Mouse (Mus musculus) limb, embryonic 13.5 days (tissue): ENCODE measurements at regions not wholly inside any gene's neighbourhood (a gene's known extent, or its start where the extent isn't known, plus 50 kb on each side); places are given as distances from the start of the nearest gene placed in this dataset.

ENCODE experiments used
- ATAC-seq: fragments of 200-750 bp; cut with Nextera tagmentation; 2 replicates; pipeline ENCODE4 v1.8.0; 2017; ENCODE audit warnings: low read depth, moderate number of reproducible peaks, moderate TSS enrichment; ENCODE audit not compliant: low FRiP score
- H3K27ac ChIP-seq: fragments of 300-500 bp; sonication (generic); 2 replicates; pipeline ENCODE4 v1.5.1; 2015; ENCODE audit warnings: inconsistent platforms, mild to moderate bottlenecking, moderate library complexity
- H3K27me3 ChIP-seq: fragments of 300-500 bp; sonication (generic); 2 replicates; pipeline ENCODE4 v1.6.1; 2015; ENCODE audit warnings: mild to moderate bottlenecking, inconsistent platforms
- H3K36me3 ChIP-seq: fragments of 300-500 bp; sonication (generic); 2 replicates; pipeline ENCODE4 v1.6.1; 2015; ENCODE audit warnings: inconsistent platforms, mild to moderate bottlenecking, moderate library complexity
- H3K4me1 ChIP-seq: fragments of 300-500 bp; sonication (generic); 2 replicates; pipeline ENCODE4 v1.6.1; 2015; ENCODE audit warnings: inconsistent platforms
- H3K4me2 ChIP-seq: fragments of 300-500 bp; sonication (generic); replicated peaks from 2 replicates; pipeline ENCODE4 v1.6.1; 2015; ENCODE audit warnings: inconsistent platforms, mild to moderate bottlenecking, moderate library complexity
- H3K4me3 ChIP-seq: fragments of 300-500 bp; sonication (generic); 2 replicates; pipeline ENCODE4 v1.5.1; 2015; ENCODE audit warnings: moderate library complexity, mild to moderate bottlenecking, inconsistent platforms
- H3K9ac ChIP-seq: fragments of 300-500 bp; sonication (generic); 2 replicates; pipeline ENCODE4 v1.6.1; 2015; ENCODE audit warnings: mild to moderate bottlenecking, inconsistent platforms
- H3K9me3 ChIP-seq: fragments of 300-500 bp; sonication (generic); 2 replicates; pipeline ENCODE4 v1.6.1; 2016; ENCODE audit warnings: inconsistent platforms
- WGBS: fragments of 180-500 bp; shearing (Covaris S2); methylation state at CpG from one replicate; pipeline ENCODE4 v1.1.7; 2015; 5-methylcytosine and 5-hydroxymethylcytosine counted together

- Histone ChIP-seq H3K27ac (no peak overlapping the region), H3K4me2 (peak overlapping the region; percentile 51; the same call in 1 of the 2 replicates), H3K4me3 (no peak overlapping the region), H3K36me3 (no peaks in the 10 kb centered on the region), H3K27me3 (no peaks in the 10 kb centered on the region; the same call in 1 of the 2 replicates), H3K4me1 (no peaks in the 10 kb centered on the region), H3K9ac (no peak overlapping the region), H3K9me3 (no peaks in the 10 kb centered on the region)
- no peak for ATAC-seq
- 58% methylated on average over 5 of the region's 5 CpGs for WGBS
These were observed 82.1 kb upstream of the Rasgrf1 start for GRCm38 (mm10) chr9:89827564-89827963.

GRCm38 (mm10) chr9:89826712-89827548 is 82.8 kb upstream of the Rasgrf1 start:
- Histone ChIP-seq H3K4me3 (peak overlapping the region; percentile 29), H3K9ac (no peak overlapping the region), H3K36me3 (no peaks in the 10 kb centered on the region), H3K9me3 (no peaks in the 10 kb centered on the region), H3K27ac (no peak overlapping the region), H3K27me3 (no peaks in the 10 kb centered on the region; the same call in 1 of the 2 replicates), H3K4me1 (no peaks in the 10 kb centered on the region), H3K4me2 (peak overlapping the region; percentile 51)
- WGBS, result 34% methylated on average over 24 of the region's 24 CpGs
- peak; percentile 91 for ATAC-seq

- no peaks in the 10 kb centered on the region for H3K9me3 ChIP-seq
- 93% methylated on average over 4 of the region's 4 CpGs for WGBS
- H3K36me3 ChIP-seq, result no peaks in the 10 kb centered on the region
- H3K4me1 ChIP-seq, result no peaks in the 10 kb centered on the region
- H3K9ac ChIP-seq, result no peak overlapping the region
- no peak overlapping the region for H3K4me2 ChIP-seq
- no peak for ATAC-seq
- no peak overlapping the region for H3K27ac ChIP-seq
- H3K4me3 ChIP-seq, result no peak overlapping the region
- H3K27me3 ChIP-seq, result no peaks in the 10 kb centered on the region; the same call in 1 of the 2 replicates
These were observed 83.6 kb upstream of the Ankrd34c start for GRCm38 (mm10) chr9:89821853-89822243.

GRCm38 (mm10) chr9:89821109-89821852 is 83.0 kb upstream of the Ankrd34c start:
- WGBS, result 70% methylated on average over 20 of the region's 20 CpGs
- ATAC-seq, result no peak; the same call in 1 of the 2 replicates
- no peak overlapping the region for H3K4me3 ChIP-seq
- no peaks in the 10 kb centered on the region for H3K9me3 ChIP-seq
- no peaks in the 10 kb centered on the region for H3K4me1 ChIP-seq
- H3K27ac ChIP-seq, result no peak overlapping the region
- H3K4me2 ChIP-seq, result no peak overlapping the region
- no peak overlapping the region for H3K9ac ChIP-seq
- H3K36me3 ChIP-seq, result no peaks in the 10 kb centered on the region
- H3K27me3 ChIP-seq, result no peaks in the 10 kb centered on the region; the same call in 1 of the 2 replicates

GRCm38 (mm10) chr9:89813616-89814318 is 75.5 kb upstream of the Ankrd34c start:
- no peaks in the 10 kb centered on the region for H3K4me1 ChIP-seq
- no peaks in the 10 kb centered on the region for H3K9me3 ChIP-seq
- H3K9ac ChIP-seq, result no peak overlapping the region
- H3K27me3 ChIP-seq, result no peaks in the 10 kb centered on the region
- WGBS, result 49% methylated on average over 8 of the region's 8 CpGs
- no peaks in the 10 kb centered on the region for H3K36me3 ChIP-seq
- no peak overlapping the region for H3K4me2 ChIP-seq
- no peak overlapping the region for H3K27ac ChIP-seq
- H3K4me3 ChIP-seq, result no peak overlapping the region
- no peak for ATAC-seq

GRCm38 (mm10) chr9:89807381-89807780 is 69.1 kb upstream of the Ankrd34c start:
- H3K27ac ChIP-seq, result no peak overlapping the region
- no peak overlapping the region for H3K9ac ChIP-seq
- H3K27me3 ChIP-seq, result no peaks in the 10 kb centered on the region
- no peak for ATAC-seq
- WGBS, result 46% methylated on average over 6 of the region's 6 CpGs
- no peak overlapping the region for H3K4me2 ChIP-seq
- H3K4me3 ChIP-seq, result no peak overlapping the region
- no peaks in the 10 kb centered on the region for H3K36me3 ChIP-seq
- peaks cover 7% of the 10 kb centered on the region; the same call in 1 of the 2 replicates for H3K4me1 ChIP-seq
- H3K9me3 ChIP-seq, result no peaks in the 10 kb centered on the region

- Histone ChIP-seq H3K9ac (no peak overlapping the region), H3K9me3 (no peaks in the 10 kb centered on the region), H3K4me3 (no peak overlapping the region), H3K4me1 (peaks cover 7% of the 10 kb centered on the region; the same call in 1 of the 2 replicates), H3K4me2 (no peak overlapping the region), H3K27ac (no peak overlapping the region), H3K27me3 (no peaks in the 10 kb centered on the region), H3K36me3 (no peaks in the 10 kb centered on the region)
- no peak for ATAC-seq
- 81% methylated on average over 10 of the region's 10 CpGs for WGBS
These were observed 64.4 kb upstream of the Ankrd34c start for GRCm38 (mm10) chr9:89802658-89803057.

GRCm38 (mm10) chr9:89793018-89793417 is 54.7 kb upstream of the Ankrd34c start:
- Histone ChIP-seq H3K4me2 (no peak overlapping the region), H3K36me3 (no peaks in the 10 kb centered on the region), H3K4me1 (no peaks in the 10 kb centered on the region), H3K27ac (no peak overlapping the region), H3K9ac (no peak overlapping the region), H3K9me3 (no peaks in the 10 kb centered on the region), H3K27me3 (no peaks in the 10 kb centered on the region), H3K4me3 (no peak overlapping the region)
- ATAC-seq, result peak; percentile 54; the same call in 1 of the 2 replicates
- 7% methylated on average over 6 of the region's 6 CpGs for WGBS

GRCm38 (mm10) chr9:89789926-89790325 is 51.7 kb upstream of the Ankrd34c start:
- Histone ChIP-seq H3K4me2 (no peak overlapping the region), H3K27me3 (no peaks in the 10 kb centered on the region), H3K4me1 (no peaks in the 10 kb centered on the region), H3K27ac (no peak overlapping the region), H3K36me3 (no peaks in the 10 kb centered on the region), H3K9me3 (no peaks in the 10 kb centered on the region), H3K9ac (no peak overlapping the region), H3K4me3 (no peak overlapping the region)
- 76% methylated on average over 5 of the region's 5 CpGs for WGBS
- no peak for ATAC-seq

GRCm38 (mm10) chr9:89788651-89789050 is 50.4 kb upstream of the Ankrd34c start:
- ATAC-seq, result no peak
- H3K4me1 ChIP-seq, result no peaks in the 10 kb centered on the region
- no peak overlapping the region for H3K4me2 ChIP-seq
- H3K36me3 ChIP-seq, result no peaks in the 10 kb centered on the region
- no peak overlapping the region for H3K9ac ChIP-seq
- H3K4me3 ChIP-seq, result no peak overlapping the region
- H3K27me3 ChIP-seq, result no peaks in the 10 kb centered on the region
- H3K27ac ChIP-seq, result no peak overlapping the region
- 88% methylated on average over 1 of the region's 1 CpGs for WGBS
- H3K9me3 ChIP-seq, result no peaks in the 10 kb centered on the region
